Mouse (Mus musculus): ENCODE results near the gene Ugt1a6a.
A peak's percentile ranks its signal among the peaks of the same experiment; 100 is the strongest.
"Not testable (repeated sequence)": the region's sequence is repeated elsewhere in the genome, so short reads cannot be mapped to it uniquely, and the experiment has no call there.

Gene Ugt1a6a

DNA sequence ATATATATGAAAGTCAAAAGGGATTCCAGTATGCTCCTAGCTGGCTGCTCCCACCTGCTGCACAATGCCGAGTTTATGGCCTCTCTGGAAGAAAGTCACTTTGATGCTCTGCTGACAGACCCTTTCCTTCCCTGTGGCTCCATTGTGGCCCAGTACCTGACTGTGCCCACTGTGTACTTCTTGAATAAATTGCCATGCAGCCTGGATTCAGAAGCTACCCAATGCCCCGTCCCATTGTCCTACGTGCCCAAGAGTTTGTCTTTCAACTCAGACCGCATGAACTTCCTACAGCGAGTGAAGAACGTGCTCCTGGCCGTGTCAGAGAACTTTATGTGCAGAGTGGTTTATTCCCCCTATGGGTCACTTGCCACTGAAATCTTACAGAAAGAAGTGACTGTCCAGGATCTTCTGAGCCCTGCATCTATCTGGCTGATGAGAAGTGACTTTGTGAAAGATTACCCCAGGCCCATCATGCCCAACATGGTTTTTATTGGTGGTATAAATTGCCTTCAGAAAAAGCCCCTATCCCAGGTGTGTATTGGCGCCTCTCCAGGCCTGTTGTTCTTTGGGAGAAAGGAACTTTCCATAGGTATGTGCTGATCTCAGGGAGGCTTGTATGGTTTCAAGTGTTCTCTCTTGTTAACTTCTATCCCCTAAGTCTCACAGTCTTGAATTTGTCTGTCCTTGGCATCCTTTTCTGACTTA lies 77.9 kb downstream of the Ugt1a6a start:
- no peak for DNase-seq (ENCODE audit: low spot score in 2 of 2)

DNA sequence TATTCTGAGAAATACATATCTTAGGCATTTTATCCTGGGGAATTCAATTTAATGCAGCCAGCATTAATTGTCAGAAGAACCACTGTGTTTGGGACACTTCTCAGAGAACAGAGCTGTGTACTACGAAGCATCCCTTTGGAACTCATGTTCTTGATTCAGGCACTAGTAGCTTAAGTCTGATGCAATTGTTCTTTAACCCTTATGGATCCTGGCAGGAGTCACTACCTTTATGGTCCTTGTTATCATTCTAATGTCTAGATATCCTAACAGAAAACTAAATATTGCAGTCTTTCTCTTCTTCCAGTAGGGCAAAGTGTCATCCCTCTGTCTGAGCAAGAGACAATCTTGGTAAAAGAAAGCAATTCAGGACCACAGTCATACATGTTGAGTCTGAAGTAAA lies 78.5 kb downstream of the Ugt1a6a start:
- DNase-seq (ENCODE audit: low spot score in 2 of 2) = no peak

DNA sequence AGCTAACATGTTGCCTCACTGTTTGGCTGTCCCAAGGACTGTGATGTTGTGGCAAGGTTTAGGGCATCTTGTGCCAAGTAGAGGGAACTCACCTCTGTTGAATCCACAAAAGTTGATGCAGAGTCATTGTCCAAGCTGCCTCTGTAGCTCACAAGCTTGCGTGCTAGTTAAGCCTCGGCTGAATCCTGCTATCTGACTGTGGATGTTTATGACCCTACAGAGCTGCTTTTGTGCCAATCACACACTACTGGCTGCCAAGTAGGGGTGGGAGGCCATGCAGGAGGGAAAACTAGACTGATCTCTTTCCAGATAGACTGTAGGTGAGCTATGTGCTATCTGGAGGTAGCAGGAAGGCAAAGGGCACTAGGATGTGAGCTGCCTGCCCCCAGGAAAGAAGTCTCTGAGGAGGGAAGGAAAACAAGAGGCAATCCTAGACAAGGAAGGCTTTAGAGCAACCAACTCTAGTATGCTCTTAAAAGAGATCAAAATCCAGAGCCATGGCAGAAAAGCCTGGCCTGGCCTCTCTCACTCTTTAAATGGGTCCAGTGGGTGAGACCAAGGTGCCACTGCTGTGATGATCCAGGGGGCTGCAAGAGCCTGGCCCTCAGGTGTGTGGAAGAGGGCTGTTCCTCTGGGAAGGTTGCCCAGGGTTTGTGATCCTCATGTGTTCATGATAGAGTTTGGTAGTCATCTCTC lies 79.3 kb downstream of the Ugt1a6a start:
- no peak for DNase-seq (ENCODE audit: low spot score in 2 of 2)

DNA sequence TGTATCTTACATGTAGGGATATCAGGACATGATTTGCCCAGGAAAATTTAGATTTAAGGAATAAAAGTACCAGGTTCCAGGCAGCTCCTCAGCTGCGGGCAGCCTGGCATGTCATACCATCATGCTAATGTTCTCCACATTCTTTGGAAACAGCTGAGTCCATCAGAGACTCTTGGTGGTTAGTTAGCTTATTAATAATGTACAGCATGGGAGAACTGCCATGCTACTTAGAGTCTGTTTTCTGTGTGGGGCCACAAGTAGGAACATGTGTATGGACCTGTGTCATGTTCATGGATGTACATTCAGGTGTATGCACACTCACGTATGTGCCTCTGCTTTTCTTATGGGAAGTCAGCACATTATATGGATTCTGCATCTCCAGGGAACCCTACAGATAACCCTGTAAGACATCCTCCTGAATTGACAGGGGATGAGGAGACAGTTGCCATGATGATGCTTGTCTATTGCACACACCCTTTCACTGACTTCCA lies 79.9 kb downstream of the Ugt1a6a start:
- DNase-seq (ENCODE audit: low spot score in 2 of 2) = no peak

DNA sequence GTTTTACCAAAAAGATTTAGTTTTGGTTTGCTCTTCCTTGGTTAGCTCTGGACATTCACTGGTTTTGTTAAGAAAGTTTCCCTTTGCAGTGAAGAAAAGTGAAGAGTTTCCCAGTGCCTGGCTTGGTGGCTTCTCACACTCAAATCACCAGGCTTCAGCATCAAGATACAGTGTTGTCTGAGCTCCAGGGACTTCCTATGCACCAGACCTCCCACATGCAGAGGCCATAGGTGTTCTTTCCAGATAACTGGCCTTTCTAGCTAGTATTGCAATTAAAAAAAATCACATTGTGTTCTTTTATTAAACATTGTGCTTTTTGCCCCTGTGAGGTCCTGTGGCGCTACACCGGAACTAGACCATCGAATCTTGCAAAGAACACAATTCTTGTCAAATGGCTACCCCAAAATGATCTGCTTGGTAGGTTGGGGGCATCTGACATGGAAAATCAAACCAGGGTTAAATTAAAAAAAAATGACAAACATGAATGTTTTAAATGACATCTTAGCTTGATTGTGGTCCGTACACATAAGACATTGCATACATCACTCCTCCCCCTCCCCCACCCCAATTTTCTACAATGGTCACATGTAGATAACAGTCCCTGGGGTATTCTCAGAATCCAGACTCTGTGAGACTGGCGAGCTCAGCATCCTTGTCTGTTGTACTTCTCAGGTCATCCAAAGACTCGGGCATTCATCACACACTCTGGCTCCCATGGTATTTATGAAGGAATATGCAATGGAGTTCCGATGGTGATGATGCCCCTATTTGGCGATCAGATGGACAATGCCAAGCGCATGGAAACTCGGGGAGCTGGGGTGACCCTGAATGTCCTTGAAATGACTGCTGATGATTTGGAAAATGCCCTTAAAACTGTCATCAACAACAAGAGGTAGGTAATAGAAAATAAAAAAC lies 81.1 kb downstream of the Ugt1a6a start:
- no peak for DNase-seq (ENCODE audit: low spot score in 2 of 2)

DNA sequence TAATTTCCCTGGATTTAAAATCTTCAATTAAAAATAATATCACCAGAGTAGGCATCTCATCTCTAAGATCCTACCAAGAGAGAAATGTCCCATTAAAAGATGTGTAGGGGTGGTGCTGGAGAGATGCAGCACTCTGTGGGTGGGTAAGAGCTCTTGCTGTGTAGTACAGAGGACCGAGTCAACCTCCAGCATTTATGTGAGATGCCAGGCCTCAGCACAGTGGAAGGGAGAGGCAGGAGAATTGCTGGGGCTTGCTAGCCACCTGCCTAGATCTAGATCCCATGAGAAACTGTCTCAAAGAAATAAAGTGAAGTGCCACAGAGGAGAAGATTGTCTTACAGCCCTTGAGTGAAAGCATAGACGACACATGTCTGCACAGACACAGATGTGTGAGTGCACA lies 81.9 kb downstream of the Ugt1a6a start:
- DNase-seq (ENCODE audit: low spot score in 2 of 2) = no peak

DNA sequence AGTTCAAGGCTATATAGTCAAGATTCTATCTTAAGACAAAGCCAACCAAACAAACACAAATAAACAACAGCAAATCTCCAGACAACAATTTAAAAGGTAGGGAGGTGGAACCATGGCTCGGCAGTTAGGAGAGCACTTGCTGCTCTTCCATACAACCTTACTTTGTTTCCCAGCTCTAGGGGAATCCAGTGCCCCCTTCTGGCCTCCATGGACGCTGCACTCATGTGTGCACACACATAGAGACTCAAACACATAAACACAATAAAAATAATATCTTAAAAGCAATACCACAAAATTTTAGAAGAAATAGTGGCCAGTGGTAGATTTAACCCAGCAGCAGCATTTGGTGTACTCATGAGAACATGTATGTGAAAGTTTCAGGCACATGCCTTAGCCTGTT lies 82.5 kb downstream of the Ugt1a6a start:
- no peak for DNase-seq (ENCODE audit: low spot score in 2 of 2)

DNA sequence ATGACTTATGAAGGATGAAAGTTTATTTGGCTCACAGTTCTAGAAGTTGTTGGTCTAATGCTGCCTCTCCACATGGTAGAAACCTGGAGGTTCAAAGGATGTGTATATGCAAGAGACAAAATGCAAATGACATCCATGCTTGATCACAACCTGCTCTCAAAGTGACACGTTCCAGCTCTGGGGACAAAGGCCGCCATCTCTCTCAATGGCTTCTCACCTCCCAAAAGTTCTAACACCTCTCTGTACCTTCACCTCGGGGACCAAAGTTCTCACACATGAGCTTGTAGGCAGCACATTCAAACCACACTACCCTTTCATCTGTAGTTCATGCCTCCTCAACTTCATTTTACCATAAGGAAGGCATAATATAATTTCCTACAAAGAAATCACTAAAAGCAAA lies 83.0 kb downstream of the Ugt1a6a start:
- DNase-seq (ENCODE audit: low spot score in 2 of 2) = no peak

DNA sequence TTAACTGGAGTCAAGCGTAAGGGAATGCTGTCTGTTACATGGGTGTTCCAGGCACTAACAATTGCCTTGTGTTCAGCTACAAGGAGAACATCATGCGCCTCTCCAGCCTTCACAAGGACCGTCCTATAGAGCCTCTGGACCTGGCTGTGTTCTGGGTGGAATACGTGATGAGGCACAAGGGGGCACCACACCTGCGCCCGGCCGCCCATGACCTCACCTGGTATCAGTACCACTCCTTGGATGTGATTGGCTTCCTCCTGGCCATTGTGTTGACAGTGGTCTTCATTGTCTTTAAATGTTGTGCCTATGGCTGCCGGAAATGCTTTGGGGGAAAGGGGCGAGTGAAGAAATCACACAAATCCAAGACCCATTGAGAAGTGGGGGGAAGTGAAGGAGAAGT lies 83.4 kb downstream of the Ugt1a6a start:
- DNase-seq (ENCODE audit: low spot score in 2 of 2) = no peak

DNA sequence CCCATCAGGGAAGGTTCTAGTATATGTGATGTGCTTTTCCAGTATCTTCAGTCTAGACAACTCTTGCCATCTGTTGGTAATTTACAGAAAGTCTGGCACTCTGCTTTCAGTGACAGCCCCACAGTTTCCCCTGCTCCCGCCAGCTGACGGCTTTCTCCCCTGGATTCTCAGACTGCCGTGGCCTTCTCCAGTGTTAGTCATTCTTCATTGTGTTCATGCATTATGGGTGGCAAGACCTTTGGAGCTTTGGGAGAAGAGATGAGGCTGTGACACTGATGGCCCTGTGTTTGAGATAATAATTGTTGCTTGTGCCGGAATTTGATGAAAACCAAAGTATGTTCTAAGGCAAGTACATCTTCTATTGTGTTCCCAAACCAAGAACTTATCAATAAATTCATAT lies 84.0 kb downstream of the Ugt1a6a start:
- DNase-seq (ENCODE audit: low spot score in 2 of 2) = no peak

DNA sequence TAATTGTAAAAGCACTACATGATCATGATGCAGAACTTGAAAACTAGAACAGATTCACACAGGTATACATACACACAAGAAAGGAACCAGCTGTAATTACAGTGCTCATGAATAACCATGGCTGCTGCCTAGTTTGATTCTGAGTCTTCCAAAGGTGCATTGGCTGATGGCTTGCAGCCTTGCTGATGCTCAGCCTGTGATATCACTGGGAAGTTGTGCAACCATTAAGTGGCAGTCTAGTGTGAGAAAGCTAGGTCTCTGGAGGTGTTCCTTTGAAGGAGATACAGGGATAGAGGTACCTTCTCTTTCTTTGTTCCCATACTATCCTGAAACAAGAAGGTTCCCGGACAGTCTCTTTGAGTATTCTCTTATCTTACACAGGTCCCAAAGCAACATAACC lies 84.4 kb downstream of the Ugt1a6a start:
- DNase-seq (ENCODE audit: low spot score in 2 of 2) = no peak

DNA sequence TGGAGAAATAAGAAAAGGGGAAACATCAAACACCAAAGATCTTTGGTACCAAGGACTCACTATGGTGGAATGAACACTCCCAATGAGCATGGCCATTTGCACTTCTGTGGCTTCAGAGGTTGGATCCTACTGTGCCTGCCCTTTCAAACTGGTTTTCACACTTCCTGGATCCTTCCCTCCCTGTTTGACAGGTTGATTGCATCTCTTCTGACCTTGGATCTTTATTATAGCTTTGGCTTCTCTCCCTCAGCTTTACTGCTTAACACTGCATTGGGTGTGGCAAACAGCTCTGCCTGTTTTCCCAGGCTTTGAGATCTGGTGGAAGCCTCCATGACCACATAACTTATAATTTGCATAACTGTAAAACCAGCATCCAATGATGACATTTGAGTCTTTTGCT lies 85.7 kb downstream of the Ugt1a6a start:
- no peak for DNase-seq (ENCODE audit: low spot score in 2 of 2)

DNA sequence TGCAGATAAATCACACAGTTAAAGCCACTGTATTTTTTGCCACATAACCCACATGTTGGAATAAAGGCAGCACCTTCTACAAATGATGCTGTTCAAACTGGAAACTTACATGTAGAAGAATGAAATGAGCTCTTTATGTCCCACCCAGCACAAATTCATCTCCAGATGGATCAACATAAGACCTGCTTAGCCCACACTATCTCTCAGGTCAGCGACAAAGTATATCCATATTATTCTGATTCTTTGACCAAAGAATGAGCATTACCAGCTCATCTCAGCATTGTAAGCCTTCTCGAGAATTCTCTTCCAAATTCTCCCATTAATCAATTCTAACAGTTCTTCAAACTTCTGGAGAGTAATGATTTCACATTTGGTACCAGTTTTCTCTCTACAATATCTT lies 87.6 kb downstream of the Ugt1a6a start:
- DNase-seq (ENCODE audit: low spot score in 2 of 2) = no peak

DNA sequence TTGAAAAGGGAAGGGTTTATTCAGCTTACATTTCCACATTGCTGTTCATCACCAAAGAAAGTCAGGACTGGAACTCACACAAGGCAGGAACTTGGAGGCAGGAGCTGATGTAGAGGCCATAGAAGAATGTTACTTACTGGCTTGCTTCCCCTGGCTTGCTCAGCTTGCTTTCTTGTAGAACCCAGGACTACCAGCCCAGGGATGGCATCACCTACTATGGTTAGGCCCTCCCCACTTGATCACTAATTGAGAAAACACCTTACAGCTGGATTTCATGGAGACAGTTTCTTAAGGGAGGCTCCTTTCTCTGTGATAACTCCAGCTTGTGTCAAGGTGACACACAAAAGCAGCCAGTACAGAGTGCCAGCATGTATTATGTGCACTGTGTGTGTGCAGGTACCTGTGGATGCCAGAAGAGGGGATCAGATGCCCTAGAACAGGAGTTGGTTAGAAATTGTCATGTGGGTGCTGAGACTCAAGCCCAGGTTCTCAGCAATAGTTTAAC lies 88.5 kb downstream of the Ugt1a6a start:
- not testable (repeated sequence) for DNase-seq (ENCODE audit: low spot score in 2 of 2)

DNA sequence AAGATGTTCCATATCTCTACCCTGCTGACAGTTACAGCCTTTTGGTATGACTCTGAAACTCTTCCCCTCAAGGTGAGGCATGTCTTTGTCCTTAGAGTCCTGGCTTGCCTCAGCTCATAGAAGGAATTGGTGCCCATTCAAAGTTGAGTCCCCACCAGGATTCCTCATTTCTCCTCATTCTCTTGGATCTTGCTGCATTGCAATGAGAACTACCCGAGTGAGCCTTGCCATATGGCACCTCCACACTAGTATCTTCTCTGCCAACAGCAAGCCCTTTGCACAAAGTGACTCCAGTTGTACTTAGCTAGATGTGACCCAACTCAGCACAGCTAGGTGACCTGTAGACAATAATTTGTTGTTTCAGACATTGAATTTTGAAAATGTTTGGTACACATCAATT lies 89.0 kb downstream of the Ugt1a6a start:
- no peak for DNase-seq (ENCODE audit: low spot score in 2 of 2)

DNA sequence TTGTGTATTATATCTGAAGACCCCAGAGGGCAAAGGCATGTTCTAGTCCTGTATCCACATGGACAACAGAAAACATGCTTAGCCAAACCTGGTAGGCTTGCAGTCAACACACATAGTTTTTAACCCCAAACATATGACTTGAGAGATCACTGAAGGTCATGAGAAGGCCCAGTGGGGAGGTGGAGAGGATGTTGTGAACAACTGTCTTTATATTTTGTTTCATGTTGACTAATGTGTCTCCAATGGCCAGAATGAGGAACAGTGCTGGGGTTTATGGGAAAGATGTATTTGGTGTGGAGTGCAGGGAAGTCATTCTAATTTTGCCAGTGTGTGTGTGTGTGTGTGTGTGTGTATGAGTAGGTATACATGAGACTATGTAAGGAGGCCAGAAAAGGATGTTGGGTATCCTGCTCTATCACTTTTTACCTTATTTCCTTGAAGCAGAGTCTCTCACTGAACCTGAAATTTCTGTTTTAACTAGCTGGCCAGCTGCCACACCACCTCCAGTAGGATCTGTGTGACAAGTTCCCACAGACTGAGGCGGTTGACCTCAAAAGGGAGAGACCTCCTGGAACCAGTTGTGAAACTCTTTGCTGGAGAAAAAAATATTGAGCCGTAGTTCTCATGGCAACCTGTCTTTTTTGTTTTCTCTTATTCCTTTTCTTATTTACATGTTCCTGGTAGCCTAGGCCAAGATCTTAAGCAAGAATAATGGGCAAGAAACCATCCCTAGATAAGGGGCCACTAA lies 89.6 kb downstream of the Ugt1a6a start:
- no peak for DNase-seq (ENCODE audit: low spot score in 2 of 2)

DNA sequence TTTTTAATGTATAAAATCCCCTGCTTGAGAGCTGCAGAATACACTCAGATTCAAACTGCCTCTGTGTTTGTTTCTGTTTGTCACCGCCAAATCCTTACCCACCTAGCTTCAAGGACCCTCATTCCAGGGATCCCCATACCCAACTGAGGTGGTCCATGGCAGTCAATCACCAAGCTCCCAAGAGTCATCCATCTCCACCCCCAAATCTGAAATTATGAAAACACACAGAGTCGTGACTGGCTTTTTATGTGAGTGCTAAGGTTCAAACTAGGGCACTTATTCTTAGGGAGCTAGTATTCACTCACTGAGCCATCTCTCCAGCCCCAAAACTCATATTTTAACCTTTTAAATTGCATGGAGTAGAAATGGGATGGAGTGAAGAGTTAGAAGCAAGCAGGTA lies 90.7 kb downstream of the Ugt1a6a start:
- not testable (repeated sequence) for DNase-seq (ENCODE audit: low spot score in 2 of 2)

DNA sequence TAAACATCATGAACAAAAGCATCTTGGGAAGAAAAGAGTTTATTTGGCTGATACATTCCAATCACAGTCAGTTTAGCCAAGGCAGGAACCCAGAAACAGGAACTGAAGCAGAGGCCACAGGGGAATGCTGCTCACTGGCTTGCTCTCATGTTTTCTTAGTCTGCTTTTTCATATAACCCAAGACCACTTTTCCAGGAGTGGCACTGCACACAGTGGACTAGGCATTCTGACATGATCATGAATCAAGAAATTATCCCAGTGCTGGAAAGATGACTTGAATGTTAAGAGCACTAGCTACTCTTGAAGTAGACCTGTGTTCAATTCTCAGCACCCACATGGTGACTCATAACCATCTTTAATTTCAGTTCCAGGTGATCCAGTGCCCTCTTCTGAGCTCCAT lies 91.1 kb downstream of the Ugt1a6a start:
- DNase-seq (ENCODE audit: low spot score in 2 of 2) = no peak

DNA sequence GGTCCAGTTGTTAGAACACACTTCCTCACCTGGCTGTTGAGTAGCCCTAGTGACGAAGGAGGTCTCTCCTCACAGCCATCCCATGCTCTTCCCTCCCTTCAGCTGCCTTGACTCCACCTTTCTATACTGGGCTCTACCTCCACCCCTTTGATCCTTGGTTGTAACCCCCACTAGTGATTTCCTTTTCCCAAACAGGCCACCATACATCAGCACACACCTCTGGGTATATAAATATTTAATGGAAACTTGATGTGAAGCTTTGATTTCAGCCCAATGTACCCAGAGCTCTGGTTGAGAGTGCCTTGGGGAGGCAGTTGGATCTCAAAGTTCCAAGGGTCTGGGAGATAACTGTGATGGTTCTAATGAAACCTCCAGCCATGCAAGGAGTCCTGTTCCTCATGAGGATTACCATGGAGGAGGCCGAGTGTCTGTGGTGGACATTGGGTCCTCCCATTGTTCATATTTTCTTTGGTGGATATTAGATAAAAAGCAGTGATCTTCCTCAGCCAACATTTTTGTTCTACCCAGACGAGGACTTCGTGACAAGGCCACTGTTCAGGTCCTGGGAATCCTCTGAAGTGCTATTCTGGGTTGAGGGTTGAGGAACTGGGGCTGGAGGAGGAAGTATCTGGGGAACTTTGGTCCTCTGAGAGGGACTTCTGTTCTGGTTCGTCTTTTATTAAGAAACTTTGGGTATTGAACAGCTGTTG lies 92.2 kb downstream of the Ugt1a6a start, which contains the start of gene Mroh2a:
TSS of gene Mroh2a (plus strand) at position 317 of the 710 bp plus-strand sequence.
- peak in 1 of 2 experiments; percentile 24 for DNase-seq (ENCODE audit: low spot score in 2 of 2)

DNA sequence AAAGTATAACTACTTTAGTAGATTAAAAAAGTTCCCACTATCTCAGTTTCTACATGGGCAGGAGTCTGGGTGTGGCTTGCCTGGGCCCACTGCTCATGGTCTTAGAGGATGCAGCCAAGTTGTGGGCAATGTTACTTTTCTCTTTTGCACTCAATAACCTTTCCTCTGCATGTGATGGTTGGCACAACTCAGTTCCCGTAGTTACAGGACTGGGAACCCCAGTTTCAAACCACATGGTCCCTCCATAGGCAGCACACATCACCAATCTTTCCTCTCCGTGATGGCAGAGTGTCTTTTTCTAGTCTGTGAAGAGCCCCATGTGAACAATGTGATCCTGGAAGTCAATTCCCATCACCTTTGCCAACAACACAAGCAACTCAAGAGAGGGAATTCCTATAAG lies 92.9 kb downstream of the Ugt1a6a start:
- peak in 1 of 2 experiments; percentile 10 for DNase-seq (ENCODE audit: low spot score in 2 of 2)

DNA sequence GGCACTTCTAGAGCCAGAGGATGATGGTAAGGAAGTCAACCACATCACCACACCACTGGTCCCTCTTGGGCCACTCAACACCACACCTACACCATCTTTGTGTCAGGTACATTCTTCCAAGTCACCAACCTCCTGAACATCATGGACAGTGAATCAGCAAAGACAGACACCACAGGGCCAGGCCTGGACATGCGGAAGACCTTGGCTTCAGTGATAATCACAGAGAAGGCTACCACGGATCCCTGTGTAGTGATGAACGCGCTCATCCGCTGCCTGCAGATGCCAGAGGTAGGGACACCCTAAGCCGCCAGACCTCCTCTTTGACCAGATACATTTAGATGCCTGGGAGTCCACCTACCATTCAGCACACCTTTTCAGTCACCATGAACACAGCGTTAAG lies 93.5 kb downstream of the Ugt1a6a start:
- no peak for DNase-seq (ENCODE audit: low spot score in 2 of 2)
